Mouse (Mus musculus): Measurements from ENCODE around the gene Ctnnbip1. TPM values are rescaled to one million over a fixed set of nuclear protein-coding genes. Genes with fewer than 3 reads are reported as not detected.

The Ctnnbip1 gene
- polyA plus RNA-seq, 1 experiment from 2014 or later = 95.3 TPM

- Histone ChIP-seq H3K4me3 (replicated peaks; ENCODE audit: low read depth, low read length) (no peak overlapping the region), H3K9ac (replicated peaks; ENCODE audit: low read length) (no peak overlapping the region)
- WGBS = 89% methylated on average over 3 of the region's 3 CpGs
Observed at GRCm38 (mm10) chr4:149506904-149507303, 11.1 kb upstream of the Ctnnbip1 start.

DNA sequence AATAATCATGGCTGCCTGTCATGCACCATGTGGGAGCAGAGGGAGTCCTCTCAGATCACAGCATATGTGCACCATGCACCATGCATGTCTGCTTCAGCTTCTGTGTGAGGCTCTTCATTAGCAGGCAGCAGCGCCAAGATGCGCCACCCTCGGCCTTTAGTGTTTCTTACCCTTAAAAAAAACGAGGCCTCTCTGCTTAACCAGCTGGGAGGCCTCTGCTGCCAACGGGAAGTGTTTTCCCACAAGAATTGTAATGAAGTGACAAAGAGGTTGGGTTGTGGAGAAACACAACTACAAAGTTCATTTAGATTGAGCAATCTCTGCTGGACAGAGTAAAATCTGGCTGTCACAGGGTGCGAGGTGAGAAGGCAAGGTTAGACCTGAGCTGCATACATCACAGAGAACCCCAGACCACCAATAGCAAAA is 6.8 kb upstream of the Ctnnbip1 start:
- DNase-seq (peak; percentile 32), ATAC-seq (ENCODE audit: low FRiP score, low TSS enrichment) (peak; percentile 53; the same call in 1 of the 2 replicates)
- no peak overlapping the region for H3K9ac ChIP-seq (replicated peaks; ENCODE audit: low read length)
- H3K4me1 ChIP-seq (ENCODE audit: control insufficient read depth, insufficient read depth, low read length) = no peaks in the 10 kb centered on the region
- WGBS = 41% methylated on average over 6 of the region's 6 CpGs
- H3K27ac ChIP-seq (replicated peaks; ENCODE audit: low read depth, low read length) = peak overlapping the region; percentile 43
- H3K9me3 ChIP-seq (ENCODE audit: control insufficient read depth, low read length) = no peaks in the 10 kb centered on the region
- no peaks in the 10 kb centered on the region for H3K36me3 ChIP-seq (ENCODE audit: control insufficient read depth, insufficient read depth, low read length)
- no peak overlapping the region for H3K4me3 ChIP-seq (replicated peaks; ENCODE audit: low read depth, low read length)
- no peak overlapping the region for H3K4me2 ChIP-seq (ENCODE audit: low read length)
- H3K27me3 ChIP-seq (ENCODE audit: control insufficient read depth, insufficient read depth, low read length) = no peaks in the 10 kb centered on the region

More at GRCm38 (mm10) chr4:149506904-149507303, 11.1 kb upstream of the Ctnnbip1 start:
- DNase-seq (no peak), ATAC-seq (ENCODE audit: low FRiP score, low TSS enrichment) (no peak)
- no peaks in the 10 kb centered on the region for H3K4me1 ChIP-seq (ENCODE audit: control insufficient read depth, insufficient read depth, low read length)
- H3K27ac ChIP-seq (replicated peaks; ENCODE audit: low read depth, low read length) = no peak overlapping the region
- no peaks in the 10 kb centered on the region for H3K27me3 ChIP-seq (ENCODE audit: control insufficient read depth, insufficient read depth, low read length)
- no peak overlapping the region for H3K4me2 ChIP-seq (ENCODE audit: low read length)
- H3K36me3 ChIP-seq (ENCODE audit: control insufficient read depth, insufficient read depth, low read length) = no peaks in the 10 kb centered on the region
- no peaks in the 10 kb centered on the region for H3K9me3 ChIP-seq (ENCODE audit: control insufficient read depth, low read length)

GRCm38 (mm10) chr4:149512072-149512471 is 6.0 kb upstream of the Ctnnbip1 start:
- Histone ChIP-seq H3K27ac (replicated peaks; ENCODE audit: low read depth, low read length) (no peak overlapping the region), H3K27me3 (ENCODE audit: control insufficient read depth, insufficient read depth, low read length) (no peaks in the 10 kb centered on the region), H3K9ac (replicated peaks; ENCODE audit: low read length) (no peak overlapping the region), H3K36me3 (ENCODE audit: control insufficient read depth, insufficient read depth, low read length) (no peaks in the 10 kb centered on the region), H3K4me3 (replicated peaks; ENCODE audit: low read depth, low read length) (no peak overlapping the region), H3K4me2 (ENCODE audit: low read length) (no peak overlapping the region), H3K4me1 (ENCODE audit: control insufficient read depth, insufficient read depth, low read length) (no peaks in the 10 kb centered on the region), H3K9me3 (ENCODE audit: control insufficient read depth, low read length) (no peaks in the 10 kb centered on the region)
- ATAC-seq (ENCODE audit: low FRiP score, low TSS enrichment) (no peak), DNase-seq (peak; percentile 16)
- WGBS = 80% methylated on average over 7 of the region's 7 CpGs

GRCm38 (mm10) chr4:149515706-149516105 is 2.3 kb upstream of the Ctnnbip1 start:
- no peak overlapping the region for H3K27ac ChIP-seq (replicated peaks; ENCODE audit: low read depth, low read length)
- ATAC-seq (ENCODE audit: low FRiP score, low TSS enrichment) (no peak), DNase-seq (no peak)
- no peaks in the 10 kb centered on the region for H3K36me3 ChIP-seq (ENCODE audit: control insufficient read depth, insufficient read depth, low read length)
- no peaks in the 10 kb centered on the region for H3K9me3 ChIP-seq (ENCODE audit: control insufficient read depth, low read length)
- H3K27me3 ChIP-seq (ENCODE audit: control insufficient read depth, insufficient read depth, low read length) = no peaks in the 10 kb centered on the region
- 86% methylated on average over 5 of the region's 5 CpGs for WGBS
- H3K4me3 ChIP-seq (replicated peaks; ENCODE audit: low read depth, low read length) = no peak overlapping the region
- peaks cover 9% of the 10 kb centered on the region for H3K4me1 ChIP-seq (ENCODE audit: control insufficient read depth, insufficient read depth, low read length)
- no peak overlapping the region for H3K4me2 ChIP-seq (ENCODE audit: low read length)
- no peak overlapping the region for H3K9ac ChIP-seq (replicated peaks; ENCODE audit: low read length)

DNA sequence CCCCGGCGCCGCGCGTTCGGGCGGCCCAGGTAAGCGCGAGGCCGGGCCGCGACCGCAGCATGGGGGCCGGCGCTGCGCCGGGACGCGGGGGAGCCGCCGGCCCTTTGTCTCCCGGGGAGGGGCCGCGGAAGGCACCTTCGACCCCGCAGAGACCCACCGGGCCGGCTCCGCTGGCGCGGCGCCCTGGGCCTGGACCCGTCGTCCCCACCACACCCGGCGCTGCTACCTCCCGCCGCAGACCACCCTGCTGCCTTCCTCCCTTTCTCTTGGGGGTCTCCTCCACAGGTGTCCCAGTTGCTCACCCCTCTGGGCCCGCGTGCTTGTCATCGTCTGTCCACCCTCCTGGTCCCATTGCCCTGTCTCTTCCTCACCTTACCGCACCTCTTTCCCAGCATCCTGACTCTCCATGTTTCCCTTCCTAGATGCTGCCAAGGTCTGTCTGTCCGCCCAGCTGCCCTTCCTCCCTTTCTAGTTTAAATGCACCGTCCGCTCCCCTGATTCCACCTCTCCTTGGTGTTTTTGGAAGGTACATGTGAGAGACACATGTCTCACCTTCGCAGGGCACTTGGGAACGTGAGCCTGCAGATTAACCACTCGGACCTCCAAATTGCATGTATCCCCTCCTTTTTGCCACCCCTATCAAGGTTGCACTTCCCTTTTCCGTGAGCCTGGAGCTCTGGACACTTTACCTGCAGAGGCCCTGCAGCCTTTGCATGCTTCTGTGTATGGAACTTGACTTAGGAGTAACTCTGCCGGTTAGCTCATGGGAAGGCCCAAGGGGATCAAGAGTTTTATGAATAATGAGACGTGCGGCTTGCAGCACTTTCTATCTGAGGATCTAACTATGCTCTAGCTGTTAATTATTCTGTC is 550 bp downstream of the Ctnnbip1 start:
- Histone ChIP-seq H3K9ac (replicated peaks; ENCODE audit: low read length) (peak overlapping the region; percentile 90), H3K27me3 (ENCODE audit: control insufficient read depth, insufficient read depth, low read length) (no peaks in the 10 kb centered on the region), H3K36me3 (ENCODE audit: control insufficient read depth, insufficient read depth, low read length) (no peaks in the 10 kb centered on the region), H3K4me3 (replicated peaks; ENCODE audit: low read depth, low read length) (peak overlapping the region; percentile 75), H3K9me3 (ENCODE audit: control insufficient read depth, low read length) (no peaks in the 10 kb centered on the region), H3K4me2 (ENCODE audit: low read length) (peak overlapping the region; percentile 66), H3K4me1 (ENCODE audit: control insufficient read depth, insufficient read depth, low read length) (peaks cover 9% of the 10 kb centered on the region), H3K27ac (replicated peaks; ENCODE audit: low read depth, low read length) (peak overlapping the region; percentile 45; the same call in 1 of the 2 replicates)
- DNase-seq = peak; percentile 35
- peak; percentile 35; the same call in 1 of the 2 replicates for ATAC-seq (ENCODE audit: low FRiP score, low TSS enrichment)
- WGBS = 2% methylated on average over 46 of the region's 52 CpGs

DNA sequence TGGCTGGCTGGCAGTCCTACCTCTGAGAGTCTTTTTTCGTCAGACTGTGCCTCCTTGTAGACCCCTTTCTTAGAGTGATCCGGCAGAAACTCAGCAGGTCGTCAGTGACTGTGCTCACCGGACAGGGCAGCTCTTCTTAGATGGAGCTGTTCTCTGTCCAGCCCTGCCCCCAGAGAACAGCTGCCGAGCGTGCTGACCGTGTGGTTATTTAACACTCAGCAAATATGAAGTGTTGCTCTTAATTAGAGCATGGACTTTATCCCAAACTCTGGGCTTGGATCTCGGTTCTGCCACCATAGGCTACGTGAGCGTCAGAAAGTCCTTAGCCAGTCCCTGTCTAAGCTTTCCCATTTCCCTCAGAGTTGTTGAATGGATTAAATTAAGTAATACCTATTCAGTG is 3.2 kb downstream of the Ctnnbip1 start:
- H3K4me1 ChIP-seq (ENCODE audit: control insufficient read depth, insufficient read depth, low read length) = peaks cover 12% of the 10 kb centered on the region
- ATAC-seq (ENCODE audit: low FRiP score, low TSS enrichment) = no peak

DNA sequence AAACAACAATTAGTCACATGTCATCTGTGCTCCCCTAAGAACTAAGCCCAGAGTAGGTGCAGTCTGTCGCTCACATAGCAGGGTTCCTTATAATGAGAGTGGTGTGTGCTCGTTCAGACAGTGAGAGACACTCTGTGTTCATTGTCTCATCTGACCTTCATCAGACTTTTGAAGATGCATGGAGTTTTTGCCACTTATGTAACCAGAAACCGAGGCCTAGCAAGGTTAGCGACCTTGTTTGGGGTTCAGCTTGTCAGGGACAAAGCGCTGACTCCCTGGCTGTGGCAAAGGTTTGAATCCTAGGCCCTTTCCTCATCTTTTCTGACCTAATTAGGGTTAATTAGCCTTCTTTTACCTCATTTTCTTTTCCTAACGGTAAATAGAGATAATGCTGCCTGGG is 5.9 kb downstream of the Ctnnbip1 start:
- Histone ChIP-seq H3K4me1 (ENCODE audit: control insufficient read depth, insufficient read depth, low read length) (peaks cover 15% of the 10 kb centered on the region), H3K27me3 (ENCODE audit: control insufficient read depth, insufficient read depth, low read length) (no peaks in the 10 kb centered on the region), H3K27ac (replicated peaks; ENCODE audit: low read depth, low read length) (no peak overlapping the region), H3K4me3 (replicated peaks; ENCODE audit: low read depth, low read length) (no peak overlapping the region), H3K4me2 (ENCODE audit: low read length) (no peak overlapping the region), H3K9ac (replicated peaks; ENCODE audit: low read length) (no peak overlapping the region), H3K9me3 (ENCODE audit: control insufficient read depth, low read length) (no peaks in the 10 kb centered on the region), H3K36me3 (ENCODE audit: control insufficient read depth, insufficient read depth, low read length) (no peaks in the 10 kb centered on the region)
- ATAC-seq (ENCODE audit: low FRiP score, low TSS enrichment) (no peak), DNase-seq (no peak)
- 80% methylated on average over 6 of the region's 6 CpGs for WGBS

More for the DNA sequence above, 3.2 kb downstream of the Ctnnbip1 start:
- no peak for DNase-seq
- Histone ChIP-seq H3K9me3 (ENCODE audit: control insufficient read depth, low read length) (no peaks in the 10 kb centered on the region), H3K4me2 (ENCODE audit: low read length) (no peak overlapping the region), H3K9ac (replicated peaks; ENCODE audit: low read length) (no peak overlapping the region), H3K36me3 (ENCODE audit: control insufficient read depth, insufficient read depth, low read length) (no peaks in the 10 kb centered on the region), H3K27me3 (ENCODE audit: control insufficient read depth, insufficient read depth, low read length) (no peaks in the 10 kb centered on the region), H3K27ac (replicated peaks; ENCODE audit: low read depth, low read length) (no peak overlapping the region), H3K4me3 (replicated peaks; ENCODE audit: low read depth, low read length) (no peak overlapping the region)
- 71% methylated on average over 10 of the region's 10 CpGs for WGBS

DNA sequence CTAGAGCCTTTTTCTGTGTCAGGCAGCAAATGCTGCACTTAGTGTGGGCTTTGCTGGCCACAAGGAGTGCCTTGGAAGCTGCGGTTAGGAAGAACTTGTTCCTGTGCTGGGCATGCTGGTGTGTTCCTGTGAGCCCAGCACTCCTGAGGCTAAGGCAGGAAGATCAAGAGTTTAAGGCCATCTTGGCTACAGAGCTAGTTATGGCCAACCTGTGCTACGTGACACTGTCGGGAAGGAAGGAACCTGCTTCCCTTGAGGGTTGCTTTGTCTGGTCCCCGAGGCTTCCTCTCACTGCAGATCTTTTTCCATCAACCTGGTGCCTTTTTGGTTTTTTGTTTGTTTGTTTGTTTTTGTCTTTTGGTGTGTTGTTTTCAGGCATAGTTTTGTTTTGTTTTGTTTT is 7.1 kb downstream of the Ctnnbip1 start:
- Histone ChIP-seq H3K9me3 (ENCODE audit: control insufficient read depth, low read length) (no peaks in the 10 kb centered on the region), H3K27ac (replicated peaks; ENCODE audit: low read depth, low read length) (no peak overlapping the region), H3K27me3 (ENCODE audit: control insufficient read depth, insufficient read depth, low read length) (no peaks in the 10 kb centered on the region), H3K36me3 (ENCODE audit: control insufficient read depth, insufficient read depth, low read length) (no peaks in the 10 kb centered on the region), H3K4me2 (ENCODE audit: low read length) (no peak overlapping the region), H3K9ac (replicated peaks; ENCODE audit: low read length) (no peak overlapping the region), H3K4me3 (replicated peaks; ENCODE audit: low read depth, low read length) (no peak overlapping the region), H3K4me1 (ENCODE audit: control insufficient read depth, insufficient read depth, low read length) (peaks cover 9% of the 10 kb centered on the region; the same call in 1 of the 2 replicates)
- DNase-seq (no peak), ATAC-seq (ENCODE audit: low FRiP score, low TSS enrichment) (no peak)
- 88% methylated on average over 4 of the region's 4 CpGs for WGBS

GRCm38 (mm10) chr4:149525811-149526210 is 7.8 kb downstream of the Ctnnbip1 start:
- DNase-seq = no peak
- no peak; the same call in 1 of the 2 replicates for ATAC-seq (ENCODE audit: low FRiP score, low TSS enrichment)
- H3K4me3 ChIP-seq (replicated peaks; ENCODE audit: low read depth, low read length) = no peak overlapping the region
- no peaks in the 10 kb centered on the region for H3K27me3 ChIP-seq (ENCODE audit: control insufficient read depth, insufficient read depth, low read length)
- H3K4me1 ChIP-seq (ENCODE audit: control insufficient read depth, insufficient read depth, low read length) = peaks cover 9% of the 10 kb centered on the region; the same call in 1 of the 2 replicates
- H3K4me2 ChIP-seq (ENCODE audit: low read length) = no peak overlapping the region
- H3K9me3 ChIP-seq (ENCODE audit: control insufficient read depth, low read length) = no peaks in the 10 kb centered on the region
- WGBS = 75% methylated on average over 6 of the region's 6 CpGs
- H3K9ac ChIP-seq (replicated peaks; ENCODE audit: low read length) = no peak overlapping the region
- H3K36me3 ChIP-seq (ENCODE audit: control insufficient read depth, insufficient read depth, low read length) = no peaks in the 10 kb centered on the region
- H3K27ac ChIP-seq (replicated peaks; ENCODE audit: low read depth, low read length) = no peak overlapping the region
